Mouse (Mus musculus): Measurements from ENCODE around the gene Rsrc2.
"Not testable (repeated sequence)": the region's sequence is repeated elsewhere in the genome, so short reads cannot be mapped to it uniquely, and the experiment has no call there.

The Rsrc2 gene

GRCm38 (mm10) chr5:123749065-123750064 is at the start of gene Rsrc2, which contains the start of gene Kntc1:
TSS of gene Rsrc2 (minus strand) at chr5:123749414.
TSS of gene Kntc1 (plus strand) at chr5:123749716.
- DNase-seq (ENCODE audit: low spot score in 2 of 2), result peak; percentile 99

GRCm38 (mm10) chr5:123793081-123793480 is 43.9 kb upstream of the Rsrc2 start:
- DNase-seq (ENCODE audit: low spot score in 2 of 2), result no peak

- no peak for DNase-seq (ENCODE audit: low spot score in 2 of 2)
Measured at GRCm38 (mm10) chr5:123788976-123789375, 39.8 kb upstream of the Rsrc2 start.

- no peak for DNase-seq (ENCODE audit: low spot score in 2 of 2)
Measured at GRCm38 (mm10) chr5:123781864-123782263, 32.6 kb upstream of the Rsrc2 start.

GRCm38 (mm10) chr5:123780716-123781115 is 31.5 kb upstream of the Rsrc2 start:
- no peak for DNase-seq (ENCODE audit: low spot score in 2 of 2)

GRCm38 (mm10) chr5:123773441-123773840 is 24.2 kb upstream of the Rsrc2 start:
- DNase-seq (ENCODE audit: low spot score in 2 of 2), result no peak

- not testable (repeated sequence) for DNase-seq (ENCODE audit: low spot score in 2 of 2)
Measured at GRCm38 (mm10) chr5:123766455-123766854, 17.2 kb upstream of the Rsrc2 start.

- no peak for DNase-seq (ENCODE audit: low spot score in 2 of 2)
Measured at GRCm38 (mm10) chr5:123765506-123765905, 16.3 kb upstream of the Rsrc2 start.

- no peak for DNase-seq (ENCODE audit: low spot score in 2 of 2)
Measured at GRCm38 (mm10) chr5:123748339-123749064, 712 bp downstream of the Rsrc2 start.

- no peak for DNase-seq (ENCODE audit: low spot score in 2 of 2)
Measured at GRCm38 (mm10) chr5:123747604-123748003, 1.6 kb downstream of the Rsrc2 start.

GRCm38 (mm10) chr5:123746253-123746652 is 3.0 kb downstream of the Rsrc2 start:
- no peak for DNase-seq (ENCODE audit: low spot score in 2 of 2)

- DNase-seq (ENCODE audit: low spot score in 2 of 2), result no peak
Measured at GRCm38 (mm10) chr5:123744358-123744757, 4.9 kb downstream of the Rsrc2 start.

GRCm38 (mm10) chr5:123730981-123731380 is 18.2 kb downstream of the Rsrc2 start:
- DNase-seq (ENCODE audit: low spot score in 2 of 2), result no peak

GRCm38 (mm10) chr5:123723816-123724215 is 25.4 kb downstream of the Rsrc2 start:
- DNase-seq (ENCODE audit: low spot score in 2 of 2), result not testable (repeated sequence)

- DNase-seq (ENCODE audit: low spot score in 2 of 2), result peak; percentile 96 to 98
Measured at GRCm38 (mm10) chr5:123720328-123721311, 28.6 kb downstream of the Rsrc2 start, which contains the start of gene Zcchc8. TSS of gene Zcchc8 (minus strand) at chr5:123721100.

- no peak for DNase-seq (ENCODE audit: low spot score in 2 of 2)
Measured at GRCm38 (mm10) chr5:123714622-123715021, 34.6 kb downstream of the Rsrc2 start.

GRCm38 (mm10) chr5:123713782-123714181 is 35.4 kb downstream of the Rsrc2 start:
- DNase-seq (ENCODE audit: low spot score in 2 of 2), result no peak

GRCm38 (mm10) chr5:123709571-123709970 is 39.6 kb downstream of the Rsrc2 start:
- DNase-seq (ENCODE audit: low spot score in 2 of 2), result no peak

GRCm38 (mm10) chr5:123708598-123708997 is 40.6 kb downstream of the Rsrc2 start:
- no peak for DNase-seq (ENCODE audit: low spot score in 2 of 2)

GRCm38 (mm10) chr5:123700625-123701024 is 48.6 kb downstream of the Rsrc2 start:
- DNase-seq (ENCODE audit: low spot score in 2 of 2), result peak; percentile 12 to 24

- DNase-seq (ENCODE audit: low spot score in 2 of 2), result peak in 1 of 2 experiments; percentile 22
Measured at GRCm38 (mm10) chr5:123699198-123699597, 50.0 kb downstream of the Rsrc2 start.

All from right cerebral cortex, postnatal 36 days (tissue).